Mouse (Mus musculus) limb, embryonic 11.5 days (tissue): Measurements from ENCODE around the gene Wdfy1. TPM values are rescaled to one million over a fixed set of nuclear protein-coding genes. Genes with fewer than 3 reads are reported as not detected.

Experiments
- polyA plus RNA-seq: library from polyadenylated mRNA; unstranded; fragments of >200 nt; fragmentation: Nextera tagmentation; extraction: Ambion mirVana; gene quantifications from 2 replicates; pipeline ENCODE4 v1.2.1, GENCODE M21; 2014

Gene Wdfy1
- polyA plus RNA-seq, 1 experiment from 2014 or later: 29.8 TPM

Other genes starting within 250 kb of the Wdfy1 start
- 0.67 and 0.88 TPM in 2 replicates for gene Ap1s3, start 104.2 kb downstream of the Wdfy1 start, polyA plus RNA-seq
- gene Mrpl44, start 125 bp downstream of the Wdfy1 start, polyA plus RNA-seq: 50.1 and 53.2 TPM in 2 replicates
- gene Serpine2, start 85.0 kb upstream of the Wdfy1 start, polyA plus RNA-seq: 165 and 173 TPM in 2 replicates